ENCODE assay signal across 8 mouse cellular contexts in genomic region chr7:124990695-124991094, GRCm38 (mm10).
DNase-seq lines count a peak whose midpoint lies in the region; ATAC-seq and TF ChIP-seq lines count a peak whose summit lies in the region.

No protein-coding gene starts in this region.

- no peak for ATAC-seq in megakaryocyte, adult 5-6 weeks (ENCODE audit: poor library complexity, severe bottlenecking)

- no peak overlapping the region for H3K27ac ChIP-seq in gastrocnemius, adult 2 months

- intact Hi-C loops in gastrocnemius, adult 2 months (cut with DNase I): no loop called here
- intact Hi-C loops in gastrocnemius, postnatal 36 days (cut with DNase I): no loop called here
- intact Hi-C loops in left cerebral cortex, postnatal 14 days (cut with DNase I): no loop called here

- H3K4me3 ChIP-seq in gastrocnemius, adult 2 months: 0 out of 2 replicates have a peak overlapping the region, but pooled peaks have one; percentile 7

- peak; percentile 17 for DNase-seq in gastrocnemius, adult 2 months
- no peak for DNase-seq in gastrocnemius, postnatal 36 days
- DNase-seq in frontal cortex, postnatal 14 days (ENCODE audit: low spot score in 2 of 2): peak; percentile 25 to 38
- DNase-seq in left cerebral cortex, postnatal 14 days (ENCODE audit: low spot score in 2 of 2): peak; percentile 22 to 30
- DNase-seq in right cerebral cortex, adult 2 months (ENCODE audit: low spot score in 2 of 2): peak; percentile 25 to 39
- no peak for DNase-seq in heart, adult 9 months (ENCODE audit: low spot score in 2 of 2)
- no peak for DNase-seq in kidney, adult 18-20 months

- no peak for TF ChIP-seq CTCF in gastrocnemius, adult 2 months (IDR thresholded peaks at IDR 0.05)

Comparison
In these comparisons a context has a peak if more than half of its experiments do, and no peak if none do; other contexts are left out.
1. DNase-seq: peak in gastrocnemius, adult 2 months (single experiment), frontal cortex, postnatal 14 days (2 of 2), left cerebral cortex, postnatal 14 days (2 of 2) and right cerebral cortex, adult 2 months (2 of 2); none in gastrocnemius, postnatal 36 days (0 of 2), heart, adult 9 months (0 of 2) and kidney, adult 18-20 months (single experiment).